Mouse (Mus musculus) right cerebral cortex, postnatal 14 days (tissue): ENCODE results near the gene Cmtm7.

Source experiments
- DNase-seq: peaks from one replicate; pipeline ENCODE4 v3.0.0; 2022

Cmtm7 gene

GRCm38 (mm10) chr9:114793764-114794295 is 12.2 kb upstream of the Cmtm7 start:
- DNase-seq = no peak

GRCm38 (mm10) chr9:114789989-114790388 is 8.3 kb upstream of the Cmtm7 start:
- DNase-seq = no peak

GRCm38 (mm10) chr9:114789557-114789956 is 7.9 kb upstream of the Cmtm7 start:
- no peak for DNase-seq

DNA sequence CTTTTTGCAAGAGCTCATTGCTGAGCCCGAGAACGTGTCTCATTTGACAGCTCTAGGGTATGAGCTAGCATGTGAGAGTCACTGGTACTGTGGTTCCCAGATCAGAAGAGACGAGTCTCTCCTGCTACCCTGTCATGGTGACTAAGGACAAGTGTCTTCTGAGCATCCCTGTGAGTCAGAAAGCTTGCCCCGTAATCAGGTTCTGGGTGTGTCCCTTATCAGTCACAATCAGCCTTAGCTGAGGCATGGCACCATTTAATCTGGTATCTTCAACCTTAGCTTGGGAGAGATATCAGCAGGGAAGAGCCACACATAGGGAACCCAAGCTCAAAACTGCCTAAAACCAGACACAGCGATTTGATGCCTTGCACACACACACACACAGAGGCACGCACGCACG is 7.0 kb upstream of the Cmtm7 start:
- no peak for DNase-seq

DNA sequence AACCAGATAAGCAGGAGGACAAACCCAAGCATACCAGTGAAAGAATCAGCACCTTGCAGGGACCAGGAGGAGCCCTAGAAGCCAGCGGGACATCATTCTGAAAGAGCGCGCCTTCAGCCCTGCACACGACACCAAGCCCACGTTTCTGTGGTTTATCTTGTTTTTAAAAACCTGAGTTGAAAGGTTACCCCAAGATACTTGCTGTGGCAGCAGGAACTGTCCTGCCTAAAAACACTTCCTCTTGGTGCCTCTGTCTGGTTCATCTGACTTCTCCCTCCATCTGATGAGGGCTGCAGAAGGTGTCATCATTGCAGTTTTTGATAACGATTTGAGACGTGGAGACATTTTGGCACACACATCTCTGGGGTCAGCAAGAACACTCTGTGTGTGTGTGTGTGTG is 6.1 kb upstream of the Cmtm7 start:
- DNase-seq = no peak

DNA sequence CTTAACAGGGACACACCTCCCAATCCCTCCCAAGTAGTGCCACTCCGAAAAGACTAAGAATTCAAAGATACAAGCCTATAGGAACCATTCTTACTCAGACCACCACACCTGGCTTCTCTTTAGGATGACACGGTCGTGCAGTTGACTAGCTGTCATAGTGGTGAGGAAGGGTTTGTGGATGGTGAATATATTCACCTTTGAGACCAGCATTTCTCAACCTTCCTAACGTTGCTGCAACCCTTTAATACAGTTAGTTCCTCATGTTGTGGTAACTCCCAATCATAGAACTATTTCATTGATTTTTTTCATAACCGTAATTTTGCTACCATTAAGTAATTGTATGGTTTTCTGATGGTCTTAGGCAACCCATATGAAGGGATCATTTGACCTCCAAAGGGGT is 5.5 kb upstream of the Cmtm7 start:
- no peak for DNase-seq

GRCm38 (mm10) chr9:114785432-114786125 is 3.9 kb upstream of the Cmtm7 start:
- DNase-seq = no peak

GRCm38 (mm10) chr9:114780746-114781525 is 720 bp downstream of the Cmtm7 start:
- peak; percentile 56 for DNase-seq

DNA sequence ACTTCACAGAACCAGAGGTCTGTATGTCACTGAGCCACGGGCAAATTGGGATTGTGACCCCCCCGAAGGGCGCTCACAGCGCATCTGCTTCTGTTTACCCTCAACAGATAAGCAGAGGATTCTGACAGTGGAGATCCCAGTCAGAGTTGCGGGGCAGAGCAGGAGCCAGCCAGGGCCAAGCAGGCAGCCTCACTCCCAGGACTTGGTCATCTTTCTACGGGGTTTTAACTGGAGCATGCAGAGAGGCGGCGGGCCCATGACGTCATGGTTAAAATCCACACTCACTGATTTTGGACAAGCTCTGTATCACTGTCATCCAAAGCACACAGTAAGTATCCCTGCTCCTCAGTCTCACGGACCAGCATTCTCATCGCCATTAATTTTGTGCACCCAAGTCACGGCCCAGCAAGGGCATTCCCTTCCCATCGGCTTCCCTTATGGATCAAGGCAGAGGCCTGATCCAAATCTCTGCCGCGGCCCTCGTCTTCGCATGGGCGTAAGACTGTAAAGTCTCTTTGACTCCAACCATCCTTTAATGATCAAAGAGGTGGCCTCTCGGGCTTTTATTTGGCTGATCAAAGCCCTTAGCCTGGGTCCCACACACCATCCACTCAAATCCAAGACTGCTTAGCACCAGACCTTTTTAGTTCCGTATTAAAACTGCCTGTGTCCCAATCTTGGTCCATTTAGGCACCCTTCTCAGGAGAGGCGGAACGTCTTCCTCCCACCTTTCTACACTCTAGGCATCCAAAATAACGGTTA is 1.5 kb downstream of the Cmtm7 start:
- DNase-seq = no peak

DNA sequence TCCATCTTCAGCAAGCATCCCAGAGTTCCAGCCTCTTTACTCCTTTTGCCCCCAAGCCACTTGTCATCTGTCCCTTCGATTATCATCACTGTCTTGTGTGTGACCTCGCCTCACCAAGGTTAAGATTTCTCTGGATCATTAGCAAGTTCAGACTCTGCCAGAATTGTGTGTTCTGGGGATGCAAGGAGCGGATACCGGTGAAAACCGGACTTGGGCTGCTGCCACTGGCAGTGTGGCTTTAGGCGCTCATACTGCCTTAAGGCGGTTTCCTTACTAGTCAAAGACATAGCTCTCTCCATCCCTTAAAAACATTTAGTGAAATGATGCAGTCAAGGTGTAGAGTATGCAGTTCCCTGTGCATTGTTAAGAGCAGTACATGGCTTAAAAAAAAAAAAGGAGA is 2.8 kb downstream of the Cmtm7 start:
- no peak for DNase-seq

DNA sequence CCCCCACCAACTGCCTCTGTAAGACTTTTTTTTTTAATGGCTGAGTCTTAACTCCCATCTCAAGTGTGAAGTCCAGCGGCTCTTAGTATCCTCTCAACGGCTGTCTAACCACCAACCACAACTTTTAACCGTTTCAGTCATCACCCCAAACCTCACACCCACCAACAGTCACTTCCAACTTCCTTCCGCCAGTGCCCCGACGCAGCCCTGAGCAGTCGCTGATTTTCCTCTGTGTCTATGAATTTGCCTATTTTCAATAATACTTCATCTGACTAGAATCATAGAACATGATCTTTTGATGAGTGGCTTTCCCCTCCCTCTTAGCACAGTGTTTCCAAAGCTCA is 3.6 kb downstream of the Cmtm7 start:
- no peak for DNase-seq

GRCm38 (mm10) chr9:114777178-114778046 is 4.2 kb downstream of the Cmtm7 start:
- no peak for DNase-seq

- DNase-seq = no peak
Measured at GRCm38 (mm10) chr9:114776361-114776760, 5.3 kb downstream of the Cmtm7 start.

GRCm38 (mm10) chr9:114775272-114775671 is 6.4 kb downstream of the Cmtm7 start:
- DNase-seq = peak; percentile 33

DNA sequence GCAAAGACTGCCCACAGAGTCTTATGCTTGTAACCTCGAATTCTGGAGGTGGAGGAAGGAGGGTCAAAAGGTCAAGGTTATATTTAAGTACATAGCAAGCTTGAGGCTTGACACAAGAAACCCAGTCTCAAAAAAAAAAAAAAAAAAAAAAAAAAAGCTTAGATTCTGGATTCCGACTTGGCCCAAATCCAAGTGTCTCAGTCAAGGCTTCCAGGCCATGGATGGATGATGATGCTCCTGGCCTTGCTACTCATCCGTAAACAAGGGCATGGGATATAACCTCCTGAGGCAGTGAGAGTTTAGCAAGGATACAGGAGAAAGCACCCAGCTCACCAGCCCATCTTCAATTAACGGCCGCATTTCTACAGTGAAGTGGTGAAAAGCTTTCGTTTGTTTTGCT is 7.0 kb downstream of the Cmtm7 start:
- DNase-seq = no peak

GRCm38 (mm10) chr9:114771565-114771964 is 10.1 kb downstream of the Cmtm7 start:
- DNase-seq = no peak

- no peak for DNase-seq
Measured at GRCm38 (mm10) chr9:114770224-114770623, 11.4 kb downstream of the Cmtm7 start.

GRCm38 (mm10) chr9:114768066-114768465 is 13.6 kb downstream of the Cmtm7 start:
- DNase-seq = no peak

GRCm38 (mm10) chr9:114767507-114767906 is 14.1 kb downstream of the Cmtm7 start:
- DNase-seq = no peak

DNA sequence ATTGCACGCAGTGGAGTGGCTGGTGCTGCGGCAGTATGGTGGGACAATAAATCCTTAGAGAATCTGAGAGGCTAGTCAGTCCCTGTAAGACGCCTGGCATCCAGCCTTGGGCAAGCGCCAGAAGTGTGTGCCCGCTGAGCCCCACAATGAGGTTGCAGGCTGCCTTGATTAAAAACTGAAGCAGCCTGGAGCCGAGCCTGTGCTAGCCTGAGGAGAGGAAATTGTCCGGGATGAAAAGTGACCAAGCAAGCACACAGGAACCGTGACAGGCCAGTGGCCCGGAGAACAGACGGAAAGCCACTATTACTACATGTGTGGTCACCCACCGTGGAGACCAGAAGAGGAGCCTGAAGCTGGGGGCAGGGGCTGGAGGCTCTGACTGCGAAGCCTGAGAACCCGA is 14.6 kb downstream of the Cmtm7 start:
- peak; percentile 67 for DNase-seq

DNA sequence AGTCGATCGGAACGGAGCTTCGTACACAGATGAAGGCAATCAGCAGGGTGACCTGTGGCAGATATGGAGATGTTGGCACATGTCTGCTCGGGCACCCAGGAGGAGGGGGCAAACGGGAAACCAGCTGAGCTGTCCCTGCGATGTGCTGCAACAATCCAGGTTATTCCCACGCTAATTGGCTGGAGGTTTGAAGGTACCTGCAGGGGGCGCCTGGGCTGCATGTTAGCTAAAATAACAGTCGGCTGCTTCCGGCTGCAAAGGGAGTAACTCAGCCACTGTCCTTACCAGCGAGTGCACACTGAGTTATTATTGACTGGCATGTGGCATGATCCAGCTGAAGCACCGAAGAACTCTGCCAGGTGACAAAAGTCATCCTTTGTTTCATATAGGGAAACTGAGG is 18.3 kb downstream of the Cmtm7 start:
- peak; percentile 46 for DNase-seq

DNA sequence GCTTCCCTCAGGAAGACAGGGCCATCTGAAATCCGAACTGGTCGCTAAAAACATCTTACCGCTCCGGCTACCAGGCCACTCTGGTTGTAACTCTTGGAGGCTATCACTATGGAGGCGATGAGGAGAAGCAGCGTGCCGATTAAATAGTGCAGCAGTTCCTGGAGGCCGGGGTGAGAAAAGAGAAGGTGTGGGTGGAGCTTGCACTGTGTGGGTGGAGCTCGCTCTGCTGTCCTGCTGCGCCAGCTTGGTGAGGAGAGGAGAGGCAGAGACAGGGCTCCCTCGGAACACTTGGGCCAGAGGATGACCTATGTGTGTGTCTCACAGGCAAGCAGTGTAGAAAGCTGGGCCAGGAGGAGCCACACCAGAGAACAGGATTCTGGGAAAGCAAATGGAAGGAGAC is 19.8 kb downstream of the Cmtm7 start:
- no peak for DNase-seq

DNA sequence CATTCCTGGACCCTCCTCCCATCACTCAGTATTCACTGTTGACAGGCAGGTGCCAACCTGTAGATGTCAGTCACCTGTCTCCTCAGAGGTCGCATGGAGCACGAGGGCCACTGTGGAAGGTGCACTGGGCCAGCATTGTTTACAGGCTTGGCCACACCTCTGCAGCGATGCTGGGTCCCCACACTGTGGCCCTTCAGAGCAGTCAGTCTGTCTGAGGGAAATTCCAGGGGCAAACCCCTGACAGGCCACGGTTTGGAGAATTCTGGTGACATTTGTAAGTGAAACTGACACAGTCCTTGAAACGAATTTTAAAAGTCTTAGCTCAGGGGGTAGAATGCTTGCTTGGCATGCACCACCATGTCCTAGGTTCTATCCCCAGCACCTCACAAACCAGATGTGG is 21.3 kb downstream of the Cmtm7 start:
- no peak for DNase-seq
